Mouse (Mus musculus) thymus, postnatal 36 days (tissue): Measurements from ENCODE around the gene Srgap3.
A peak's percentile ranks its signal among the peaks of the same experiment; 100 is the strongest.
"Not testable (repeated sequence)": the region's sequence is repeated elsewhere in the genome, so short reads cannot be mapped to it uniquely, and the experiment has no call there.

ENCODE experiments used
- DNase-seq, 2 experiments: peaks; one replicate each; pipeline ENCODE4 v3.0.0; 2022; ENCODE audit warnings: mixed read lengths in 2 of 2

Gene Srgap3

GRCm38 (mm10) chr6:112903796-112904195, 43.3 kb downstream of the Srgap3 start:
- DNase-seq, result no peak

GRCm38 (mm10) chr6:112903226-112903625, 43.8 kb downstream of the Srgap3 start:
- no peak for DNase-seq

- DNase-seq, result no peak
Observed at GRCm38 (mm10) chr6:112902791-112903190, 44.3 kb downstream of the Srgap3 start.

- DNase-seq, result no peak
Observed at GRCm38 (mm10) chr6:112900306-112900705, 46.8 kb downstream of the Srgap3 start.

- DNase-seq, result no peak
Observed at GRCm38 (mm10) chr6:112899711-112900110, 47.4 kb downstream of the Srgap3 start.

- no peak for DNase-seq
Observed at GRCm38 (mm10) chr6:112899276-112899675, 47.8 kb downstream of the Srgap3 start.

- DNase-seq, result no peak
Observed at GRCm38 (mm10) chr6:112898435-112898834, 48.6 kb downstream of the Srgap3 start.

GRCm38 (mm10) chr6:112896372-112896771, 50.7 kb downstream of the Srgap3 start:
- DNase-seq, result no peak

- DNase-seq, result no peak
Observed at GRCm38 (mm10) chr6:112890331-112890751, 56.7 kb downstream of the Srgap3 start.

GRCm38 (mm10) chr6:112883588-112884135, 63.4 kb downstream of the Srgap3 start:
- DNase-seq, result no peak

GRCm38 (mm10) chr6:112880048-112880534, 67.0 kb downstream of the Srgap3 start:
- no peak for DNase-seq

GRCm38 (mm10) chr6:112879154-112879553, 67.9 kb downstream of the Srgap3 start:
- DNase-seq, result no peak

- DNase-seq, result no peak
Observed at GRCm38 (mm10) chr6:112873089-112873835, 73.8 kb downstream of the Srgap3 start.

- DNase-seq, result no peak
Observed at GRCm38 (mm10) chr6:112871241-112871780, 75.8 kb downstream of the Srgap3 start.

- no peak for DNase-seq
Observed at GRCm38 (mm10) chr6:112868197-112868957, 78.7 kb downstream of the Srgap3 start.

GRCm38 (mm10) chr6:112866096-112866495, 81.0 kb downstream of the Srgap3 start:
- DNase-seq, result no peak

GRCm38 (mm10) chr6:112865021-112865531, 82.0 kb downstream of the Srgap3 start:
- no peak for DNase-seq

- DNase-seq, result no peak
Observed at GRCm38 (mm10) chr6:112862465-112862864, 84.6 kb downstream of the Srgap3 start.

- DNase-seq, result peak in 1 of 2 experiments; percentile 8
Observed at GRCm38 (mm10) chr6:112861351-112862297, 85.4 kb downstream of the Srgap3 start.

- DNase-seq, result not testable (repeated sequence)
Observed at GRCm38 (mm10) chr6:112860290-112860689, 86.8 kb downstream of the Srgap3 start.

GRCm38 (mm10) chr6:112857057-112857456, 90.0 kb downstream of the Srgap3 start:
- DNase-seq, result no peak

- DNase-seq, result no peak
Observed at GRCm38 (mm10) chr6:112855183-112855582, 91.9 kb downstream of the Srgap3 start.
